Mouse (Mus musculus) lung, embryonic 16.5 days (tissue): ENCODE results near the gene Neurod2. TPM values are rescaled to one million over a fixed set of nuclear protein-coding genes. Genes with fewer than 3 reads are reported as not detected.

Experiments used
- ATAC-seq: fragments of 200-750 bp; cut with Nextera tagmentation; 2 replicates; pipeline ENCODE4 v1.8.0; 2017; ENCODE audit warnings: low read depth, mild to moderate bottlenecking, moderate library complexity
- H3K27ac ChIP-seq: fragments of 300-500 bp; sonication (generic); 2 replicates; pipeline ENCODE4 v1.5.1; 2014; ENCODE audit warnings: mild to moderate bottlenecking, control low read depth, low read length
- H3K27me3 ChIP-seq: fragments of 300-500 bp; sonication (generic); 2 replicates; pipeline ENCODE4 v1.6.1; 2014; ENCODE audit warnings: low read depth, low read length, mixed read lengths; ENCODE audit not compliant: control insufficient read depth, insufficient read depth
- H3K36me3 ChIP-seq: fragments of 300-500 bp; sonication (generic); 2 replicates; pipeline ENCODE4 v1.6.1; 2014; ENCODE audit warnings: low read length; ENCODE audit not compliant: control insufficient read depth, insufficient read depth
- H3K4me1 ChIP-seq: fragments of 300-500 bp; sonication (generic); replicated peaks from 2 replicates; pipeline ENCODE4 v1.6.1; 2014; ENCODE audit warnings: low read length, mixed read lengths; ENCODE audit not compliant: control insufficient read depth, insufficient read depth
- H3K4me2 ChIP-seq: fragments of 300-500 bp; sonication (generic); 2 replicates; pipeline ENCODE4 v1.6.1; 2014; ENCODE audit warnings: low read depth, low read length, control low read depth
- H3K4me3 ChIP-seq: fragments of 300-500 bp; sonication (generic); 2 replicates; pipeline ENCODE4 v1.5.1; 2014; ENCODE audit warnings: mild to moderate bottlenecking, low read length, control low read depth
- H3K9ac ChIP-seq: fragments of 300-500 bp; sonication (generic); 2 replicates; pipeline ENCODE4 v1.6.1; 2014; ENCODE audit warnings: low read length, control low read depth
- H3K9me3 ChIP-seq: fragments of 300-500 bp; sonication (generic); 2 replicates; pipeline ENCODE4 v1.6.1; 2016; ENCODE audit warnings: low read length; ENCODE audit not compliant: control insufficient read depth
- WGBS: fragments of 180-500 bp; shearing (Covaris S2); extraction: QIAGEN DNeasy Blood & Tissue Kit; methylation state at CpG from one replicate; pipeline ENCODE4 v1.1.7; 2014; 5-methylcytosine and 5-hydroxymethylcytosine counted together
- polyA plus RNA-seq: library from polyadenylated mRNA; unstranded; fragments of >200 nt; fragmentation: Nextera tagmentation; extraction: Ambion mirVana; gene quantifications from 2 replicates; pipeline ENCODE4 v1.2.1, GENCODE M21; 2015

Gene Neurod2
- polyA plus RNA-seq, 1 experiment from 2014 or later, result not detected

DNA sequence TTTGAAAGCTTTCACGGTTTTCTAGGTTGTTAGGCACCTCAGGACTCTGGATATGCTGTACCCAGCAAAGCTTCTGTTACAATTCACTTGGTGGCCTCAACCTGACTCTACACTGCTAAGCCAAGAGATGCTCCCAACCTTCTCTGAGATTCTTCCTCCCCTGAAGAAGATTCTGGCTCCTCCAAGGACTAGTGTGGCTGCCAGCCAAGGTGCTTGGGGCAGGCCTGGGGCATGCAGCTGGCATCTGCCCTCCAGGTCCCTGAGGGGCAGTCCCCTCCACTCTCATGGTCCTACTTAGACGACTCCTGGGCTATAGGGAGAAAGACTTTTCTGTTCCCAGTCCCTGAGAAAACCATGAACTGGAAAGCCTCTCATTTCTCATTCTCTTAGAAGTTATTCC, 38.5 kb downstream of the Neurod2 start:
- Histone ChIP-seq H3K9me3 (no peaks in the 10 kb centered on the region), H3K4me3 (no peak overlapping the region), H3K36me3 (no peaks in the 10 kb centered on the region), H3K4me2 (no peak overlapping the region), H3K4me1 (peaks cover 12% of the 10 kb centered on the region), H3K9ac (no peak overlapping the region), H3K27me3 (peaks cover 9% of the 10 kb centered on the region), H3K27ac (no peak overlapping the region)
- WGBS, result 49% methylated on average over 2 of the region's 2 CpGs
- ATAC-seq, result no peak

DNA sequence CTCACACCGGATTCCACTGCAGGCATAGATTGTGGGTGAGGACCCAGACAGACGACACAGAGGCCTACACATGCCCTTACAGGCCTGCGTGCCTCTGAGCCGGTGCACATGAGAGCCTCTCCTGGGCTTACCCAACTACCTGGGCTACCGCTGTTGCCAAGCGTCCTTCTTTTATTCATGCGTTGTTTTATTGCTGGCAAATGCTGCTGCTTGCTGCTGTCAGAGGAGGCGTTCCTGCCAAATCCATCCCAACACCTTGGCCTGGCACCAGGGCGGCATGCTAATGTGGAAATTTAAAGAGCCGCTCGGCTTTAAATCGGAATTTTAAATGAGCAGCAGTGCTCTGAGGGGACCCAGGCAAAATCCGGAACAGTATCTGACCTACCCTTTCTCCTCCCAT, 39.6 kb downstream of the Neurod2 start:
- WGBS, result 45% methylated on average over 13 of the region's 13 CpGs
- H3K4me1 ChIP-seq, result peaks cover 7% of the 10 kb centered on the region
- ATAC-seq, result no peak
- H3K27ac ChIP-seq, result no peak overlapping the region
- no peaks in the 10 kb centered on the region for H3K9me3 ChIP-seq
- H3K27me3 ChIP-seq, result no peaks in the 10 kb centered on the region; the same call in 1 of the 2 replicates
- no peak overlapping the region for H3K9ac ChIP-seq
- H3K4me3 ChIP-seq, result no peak overlapping the region
- no peaks in the 10 kb centered on the region for H3K36me3 ChIP-seq
- no peak overlapping the region for H3K4me2 ChIP-seq

GRCm38 (mm10) chr11:98287961-98288360, 41.5 kb downstream of the Neurod2 start:
- no peak for ATAC-seq

GRCm38 (mm10) chr11:98287531-98287930, 41.9 kb downstream of the Neurod2 start:
- peaks cover 4% of the 10 kb centered on the region for H3K4me1 ChIP-seq

More at GRCm38 (mm10) chr11:98287961-98288360, 41.5 kb downstream of the Neurod2 start:
- 45% methylated on average over 7 of the region's 7 CpGs for WGBS
- H3K4me1 ChIP-seq, result peaks cover 4% of the 10 kb centered on the region
- H3K9ac ChIP-seq, result no peak overlapping the region
- no peaks in the 10 kb centered on the region for H3K9me3 ChIP-seq
- H3K27ac ChIP-seq, result no peak overlapping the region
- H3K36me3 ChIP-seq, result no peaks in the 10 kb centered on the region
- H3K27me3 ChIP-seq, result no peaks in the 10 kb centered on the region; the same call in 1 of the 2 replicates
- H3K4me3 ChIP-seq, result no peak overlapping the region
- no peak overlapping the region for H3K4me2 ChIP-seq

GRCm38 (mm10) chr11:98285368-98285767, 44.1 kb downstream of the Neurod2 start:
- 42% methylated on average over 2 of the region's 2 CpGs for WGBS
- no peak overlapping the region for H3K9ac ChIP-seq
- no peak overlapping the region for H3K4me3 ChIP-seq
- H3K9me3 ChIP-seq, result no peaks in the 10 kb centered on the region
- H3K27me3 ChIP-seq, result no peaks in the 10 kb centered on the region; the same call in 1 of the 2 replicates
- peaks cover 4% of the 10 kb centered on the region for H3K4me1 ChIP-seq
- no peak overlapping the region for H3K4me2 ChIP-seq
- ATAC-seq, result no peak
- no peak overlapping the region for H3K27ac ChIP-seq
- no peaks in the 10 kb centered on the region for H3K36me3 ChIP-seq

More at GRCm38 (mm10) chr11:98287531-98287930, 41.9 kb downstream of the Neurod2 start:
- 39% methylated on average over 5 of the region's 5 CpGs for WGBS
- ATAC-seq, result no peak
- H3K4me2 ChIP-seq, result no peak overlapping the region
- no peak overlapping the region for H3K9ac ChIP-seq
- no peaks in the 10 kb centered on the region; the same call in 1 of the 2 replicates for H3K27me3 ChIP-seq
- H3K9me3 ChIP-seq, result no peaks in the 10 kb centered on the region
- no peak overlapping the region for H3K27ac ChIP-seq
- no peak overlapping the region for H3K4me3 ChIP-seq
- no peaks in the 10 kb centered on the region for H3K36me3 ChIP-seq

DNA sequence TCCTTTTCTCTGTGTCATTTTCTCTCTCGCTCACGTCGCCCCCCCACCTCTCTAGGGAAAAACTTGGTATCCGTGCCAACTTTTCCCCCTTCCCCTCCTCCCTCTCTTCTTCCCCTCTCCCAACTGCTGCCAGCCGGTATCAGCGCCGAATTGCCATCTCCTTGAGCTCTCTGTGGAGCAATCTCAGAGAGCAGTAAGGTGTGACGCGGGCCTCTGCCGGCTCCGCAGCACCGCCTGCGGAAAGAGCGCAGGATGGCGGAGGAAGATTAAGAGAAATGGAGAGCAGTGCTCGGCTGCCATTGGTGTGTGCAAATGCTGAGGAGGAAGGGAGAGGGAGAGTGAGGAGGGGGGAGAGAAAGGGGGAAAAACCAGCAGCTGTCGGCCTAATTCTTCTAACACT, 45.2 kb downstream of the Neurod2 start:
- no peaks in the 10 kb centered on the region for H3K9me3 ChIP-seq
- H3K36me3 ChIP-seq, result no peaks in the 10 kb centered on the region
- peak overlapping the region; percentile 44 for H3K4me2 ChIP-seq
- H3K9ac ChIP-seq, result 0 out of 2 replicates have a peak overlapping the region, but pooled peaks have one; percentile 35
- 2% methylated on average over 14 of the region's 17 CpGs for WGBS
- peaks cover 4% of the 10 kb centered on the region for H3K4me1 ChIP-seq
- peak overlapping the region; percentile 29; the same call in 1 of the 2 replicates for H3K4me3 ChIP-seq
- H3K27ac ChIP-seq, result no peak overlapping the region
- H3K27me3 ChIP-seq, result no peaks in the 10 kb centered on the region; the same call in 1 of the 2 replicates
- ATAC-seq, result peak; percentile 49

DNA sequence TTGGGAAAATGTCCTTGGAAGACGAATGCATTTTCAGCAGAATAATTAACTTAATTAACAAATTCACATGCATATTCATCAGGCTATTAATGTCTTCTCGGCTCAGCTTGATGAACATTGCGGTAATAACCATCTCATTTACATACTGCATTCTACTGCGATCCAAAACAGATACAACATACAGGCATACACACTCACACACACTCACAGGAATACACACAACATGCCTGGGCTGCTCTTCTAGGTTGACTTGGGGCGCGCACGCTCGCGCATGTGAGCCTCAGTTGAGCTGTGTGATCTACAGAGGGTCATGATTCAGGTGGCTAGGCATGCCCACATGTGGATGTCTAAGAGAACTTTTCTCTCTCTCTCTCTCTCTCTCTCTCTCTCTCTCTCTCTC, 45.7 kb downstream of the Neurod2 start:
- no peak overlapping the region for H3K4me2 ChIP-seq
- 29% methylated on average over 9 of the region's 9 CpGs for WGBS

More for the DNA sequence above, 45.7 kb downstream of the Neurod2 start:
- H3K27ac ChIP-seq, result no peak overlapping the region
- no peaks in the 10 kb centered on the region for H3K9me3 ChIP-seq
- H3K36me3 ChIP-seq, result no peaks in the 10 kb centered on the region
- H3K4me1 ChIP-seq, result peaks cover 4% of the 10 kb centered on the region
- H3K4me3 ChIP-seq, result no peak overlapping the region
- ATAC-seq, result no peak
- H3K9ac ChIP-seq, result no peak overlapping the region
- H3K27me3 ChIP-seq, result no peaks in the 10 kb centered on the region

Other genes with a start within 250 kb of the Neurod2 start
- gene Fbxl20, start 179.2 kb downstream of the Neurod2 start, polyA plus RNA-seq, result 13.9 and 17.0 TPM in 2 replicates
- gene Med1, start 136.4 kb downstream of the Neurod2 start, polyA plus RNA-seq, result 58.1 and 59.2 TPM in 2 replicates
- gene Cdk12, start 126.6 kb downstream of the Neurod2 start, polyA plus RNA-seq, result 8.5 and 8.8 TPM in 2 replicates
- gene Ppp1r1b, start 18.8 kb upstream of the Neurod2 start, polyA plus RNA-seq, result 5.6 and 6.1 TPM in 2 replicates
- gene Stard3, start 28.7 kb upstream of the Neurod2 start, polyA plus RNA-seq, result 55.9 and 61.3 TPM in 2 replicates
- 6.7 and 8.0 TPM in 2 replicates for gene Tcap, start 54.2 kb upstream of the Neurod2 start, polyA plus RNA-seq
- 0.13 TPM in 1 of 2 replicates, not detected in the other for gene Pnmt, start 56.8 kb upstream of the Neurod2 start, polyA plus RNA-seq
- gene Pgap3, start 70.8 kb upstream of the Neurod2 start, polyA plus RNA-seq, result 15.0 and 16.2 TPM in 2 replicates
- gene Erbb2, start 82.8 kb upstream of the Neurod2 start, polyA plus RNA-seq, result 39.3 and 41.4 TPM in 2 replicates
- 87.5 and 97.5 TPM in 2 replicates for gene Mien1, start 109.3 kb upstream of the Neurod2 start, polyA plus RNA-seq
- gene Grb7, start 116.7 kb upstream of the Neurod2 start, polyA plus RNA-seq, result 45.6 and 47.6 TPM in 2 replicates
- 0.33 and 1.1 TPM in 2 replicates for gene Ikzf3, start 216.4 kb upstream of the Neurod2 start, polyA plus RNA-seq
- gene Zpbp2, start 221.4 kb upstream of the Neurod2 start, polyA plus RNA-seq, result 0.18 TPM in 1 of 2 replicates, not detected in the other